Mouse (Mus musculus) left cerebral cortex, adult 8-10 months (tissue): ENCODE data around the gene Wwox. TPM values are rescaled to one million over a fixed set of nuclear protein-coding genes. Genes with fewer than 3 reads are reported as not detected.
A peak's percentile ranks its signal among the peaks of the same experiment; 100 is the strongest.

Experiments
- DNase-seq, 2 experiments: peaks; one replicate each; pipeline ENCODE4 v3.0.0; 2022; ENCODE audit warnings: low spot score in 2 of 2
- total RNA-seq, 4 experiments: library from RNA; stranded (reverse); gene quantifications; 2 replicates each; pipeline ENCODE4 v1.2.4; 2022

Wwox gene
- total RNA-seq, 4 experiments from 2014 or later: 18.8 to 21.0 (median 19.8) TPM

- DNase-seq: no peak
Measured at GRCm38 (mm10) chr8:115078296-115078695, 638.8 kb downstream of the Wwox start.

- DNase-seq: no peak
Measured at GRCm38 (mm10) chr8:115081302-115082207, 642.1 kb downstream of the Wwox start.

- DNase-seq: no peak
Measured at GRCm38 (mm10) chr8:115088162-115088561, 648.7 kb downstream of the Wwox start.

- no peak for DNase-seq
Measured at GRCm38 (mm10) chr8:115089744-115090143, 650.3 kb downstream of the Wwox start.

GRCm38 (mm10) chr8:115090202-115090601 is 650.7 kb downstream of the Wwox start:
- no peak for DNase-seq

GRCm38 (mm10) chr8:115095548-115095947 is 656.1 kb downstream of the Wwox start:
- DNase-seq: no peak

- peak in 1 of 2 experiments; percentile 7 for DNase-seq
Measured at GRCm38 (mm10) chr8:115097988-115098562, 658.6 kb downstream of the Wwox start.

GRCm38 (mm10) chr8:115109309-115109708 is 669.9 kb downstream of the Wwox start:
- DNase-seq: no peak

- no peak for DNase-seq
Measured at GRCm38 (mm10) chr8:115110423-115110822, 671.0 kb downstream of the Wwox start.

GRCm38 (mm10) chr8:115112062-115112461 is 672.6 kb downstream of the Wwox start:
- no peak for DNase-seq

- DNase-seq: no peak
Measured at GRCm38 (mm10) chr8:115114498-115114897, 675.0 kb downstream of the Wwox start.

- no peak for DNase-seq
Measured at GRCm38 (mm10) chr8:115126081-115126480, 686.6 kb downstream of the Wwox start.

- no peak for DNase-seq
Measured at GRCm38 (mm10) chr8:115126674-115127073, 687.2 kb downstream of the Wwox start.

GRCm38 (mm10) chr8:115129307-115129706 is 689.9 kb downstream of the Wwox start:
- no peak for DNase-seq

GRCm38 (mm10) chr8:115133119-115133518 is 693.7 kb downstream of the Wwox start:
- DNase-seq: no peak

- no peak for DNase-seq
Measured at GRCm38 (mm10) chr8:115133711-115134218, 694.3 kb downstream of the Wwox start.

- DNase-seq: no peak
Measured at GRCm38 (mm10) chr8:115136888-115137287, 697.4 kb downstream of the Wwox start.

- no peak for DNase-seq
Measured at GRCm38 (mm10) chr8:115141614-115142013, 702.2 kb downstream of the Wwox start.

GRCm38 (mm10) chr8:115143530-115144320 is 704.3 kb downstream of the Wwox start:
- DNase-seq: no peak

GRCm38 (mm10) chr8:115147006-115147405 is 707.6 kb downstream of the Wwox start:
- DNase-seq: no peak

- no peak for DNase-seq
Measured at GRCm38 (mm10) chr8:115150446-115151109, 711.1 kb downstream of the Wwox start.
